ENCODE assay signal across 8 mouse cellular contexts in the genomic region with DNA sequence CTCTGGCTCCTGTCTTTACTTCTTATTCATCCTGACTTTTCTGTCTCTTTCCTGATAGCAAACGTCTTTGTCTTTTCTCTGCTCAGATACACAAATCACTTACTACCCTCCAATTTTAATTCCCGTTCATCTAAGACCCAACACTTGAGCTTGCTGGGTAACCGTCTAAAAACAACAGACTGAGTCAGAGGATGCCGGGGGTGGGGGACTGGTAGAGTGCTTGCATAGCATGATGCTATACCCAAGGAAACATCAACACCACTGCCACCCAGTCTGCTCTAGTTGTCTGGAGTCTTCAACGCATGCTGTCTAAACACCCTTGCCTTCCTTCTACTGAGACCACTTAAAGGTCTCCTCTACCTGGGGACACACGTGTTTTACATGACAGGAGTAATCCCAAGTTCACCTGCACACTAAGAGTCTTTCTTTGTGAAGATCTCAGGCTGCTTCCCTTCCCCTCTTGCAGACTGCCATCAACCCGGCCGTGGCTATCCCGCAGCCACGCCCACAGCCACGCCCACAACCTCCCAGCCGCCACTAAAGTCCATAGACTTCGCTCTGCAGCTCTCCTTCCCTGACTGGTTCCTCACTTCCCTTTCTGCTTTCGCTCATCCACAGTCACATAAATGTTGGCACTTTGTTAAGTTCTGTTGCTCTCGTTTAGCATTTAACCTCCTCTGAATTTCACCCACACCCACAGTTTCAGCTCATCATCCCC. TPM values are rescaled to one million over a fixed set of nuclear protein-coding genes. Genes with fewer than 3 reads are reported as not detected.
DNase-seq lines count a peak whose midpoint lies in the region; ATAC-seq lines count a peak whose summit lies in the region.

No protein-coding gene starts in this region.

- no peak overlapping the region for H3K27ac ChIP-seq in forebrain, embryonic 13.5 days
- H3K27ac ChIP-seq in hindbrain, embryonic 10.5 days, result no peak overlapping the region
- no peak overlapping the region for H3K27ac ChIP-seq in limb, embryonic 11.5 days (replicated peaks; ENCODE audit: low read depth, low read length)

- ATAC-seq in forebrain, embryonic 13.5 days, result 0 out of 2 replicates have a peak, but pooled peaks have one; percentile 57
- no peak for ATAC-seq in limb, embryonic 11.5 days (ENCODE audit: insufficient number of reproducible peaks, low FRiP score, low TSS enrichment, low read depth)

- no peaks in the 10 kb centered on the region for H3K27me3 ChIP-seq in forebrain, embryonic 13.5 days
- H3K27me3 ChIP-seq in hindbrain, embryonic 10.5 days (ENCODE audit: insufficient read depth, poor library complexity, severe bottlenecking), result peaks cover 21% of the 10 kb centered on the region
- no peaks in the 10 kb centered on the region for H3K27me3 ChIP-seq in limb, embryonic 11.5 days (ENCODE audit: control insufficient read depth, insufficient read depth, low read length)

- 11% methylated on average over 15 of the region's 15 CpGs for WGBS in forebrain, embryonic 13.5 days
- WGBS in hindbrain, embryonic 10.5 days, result 14% methylated on average over 15 of the region's 15 CpGs
- 13% methylated on average over 15 of the region's 15 CpGs for WGBS in limb, embryonic 11.5 days

- H3K4me2 ChIP-seq in forebrain, embryonic 13.5 days, result peak overlapping the region; percentile 54
- H3K4me2 ChIP-seq in limb, embryonic 11.5 days (ENCODE audit: low read depth, severe bottlenecking), result peak overlapping the region; percentile 29

- peaks cover 4% of the 10 kb centered on the region for H3K4me1 ChIP-seq in forebrain, embryonic 13.5 days
- H3K4me1 ChIP-seq in hindbrain, embryonic 10.5 days (replicated peaks), result peaks cover 20% of the 10 kb centered on the region
- H3K4me1 ChIP-seq in limb, embryonic 11.5 days (ENCODE audit: control insufficient read depth, insufficient read depth, low read length), result no peaks in the 10 kb centered on the region

- peak overlapping the region; percentile 22 for H3K4me3 ChIP-seq in forebrain, embryonic 13.5 days
- H3K4me3 ChIP-seq in hindbrain, embryonic 10.5 days, result peak overlapping the region; percentile 45
- peak overlapping the region; percentile 9; the same call in 1 of the 2 replicates for H3K4me3 ChIP-seq in limb, embryonic 11.5 days (ENCODE audit: low read depth, low read length)

- no peaks in the 10 kb centered on the region for H3K9me3 ChIP-seq in forebrain, embryonic 13.5 days (replicated peaks)
- no peaks in the 10 kb centered on the region for H3K9me3 ChIP-seq in hindbrain, embryonic 10.5 days
- no peaks in the 10 kb centered on the region for H3K9me3 ChIP-seq in limb, embryonic 11.5 days (ENCODE audit: control insufficient read depth, low read length)

- no peak overlapping the region for H3K9ac ChIP-seq in forebrain, embryonic 13.5 days
- peak overlapping the region; percentile 3; the same call in 1 of the 2 replicates for H3K9ac ChIP-seq in limb, embryonic 11.5 days (ENCODE audit: low read length)

- DNase-seq in B cell, adult 2 months, result peak; percentile 50 to 58
- peak; percentile 76 for DNase-seq in adrenal gland, adult 2 months
- DNase-seq in hindbrain, embryonic 10.5 days (ENCODE audit: low spot score), result peak; percentile 79
- DNase-seq in limb, embryonic 11.5 days (ENCODE audit: low spot score), result peak; percentile 86
- DNase-seq in mesoderm, embryonic 11.5 days (ENCODE audit: low read depth, low spot score), result peak; percentile 63
- peak; percentile 36 to 45 for DNase-seq in spleen, postnatal 36 days (ENCODE audit: low spot score in 2 of 2)
- no peak for DNase-seq in layer of hippocampus, adult 18-20 months (ENCODE audit: low spot score in 2 of 2)

- no peaks in the 10 kb centered on the region for H3K36me3 ChIP-seq in forebrain, embryonic 13.5 days (ENCODE audit: poor library complexity, severe bottlenecking)
- no peaks in the 10 kb centered on the region for H3K36me3 ChIP-seq in hindbrain, embryonic 10.5 days
- H3K36me3 ChIP-seq in limb, embryonic 11.5 days (ENCODE audit: control insufficient read depth, insufficient read depth, low read length), result no peaks in the 10 kb centered on the region

RNA-seq across cellular contexts. Expression of a gene that starts 17.5 kb away (rescaled TPM):
- 1 to 10 TPM in 1 of 2 experiments, under 1 TPM in 1; 0.63 to 1.5 TPM for total RNA-seq in adrenal gland, adult 2 months (2021)
- polyA plus RNA-seq in adrenal gland, adult 2 months (2012; rRNA removed), result 1.6 and 2.2 TPM in 2 replicates
- 1.4 and 1.8 TPM in 2 replicates for polyA plus RNA-seq in forebrain, embryonic 13.5 days (2015; fragmentation: Nextera tagmentation; extraction: Ambion mirVana)
- polyA plus RNA-seq in hindbrain, embryonic 10.5 days (2016; fragmentation: Nextera tagmentation; extraction: Ambion mirVana), result 0.70 and 1.1 TPM in 2 replicates
- 0.30 and 0.35 TPM in 2 replicates for polyA plus RNA-seq in limb, embryonic 11.5 days (2014; fragmentation: Nextera tagmentation; extraction: Ambion mirVana)
- 1 to 10 TPM; 1.6 to 1.9 TPM for total RNA-seq in layer of hippocampus, adult 18-20 months (2021)

Comparison
In these comparisons a context has a peak if more than half of its experiments do, and no peak if none do; other contexts are left out.
1. DNase-seq: peak in B cell, adult 2 months (2 of 2), adrenal gland, adult 2 months (single experiment), hindbrain, embryonic 10.5 days (single experiment), limb, embryonic 11.5 days (single experiment), mesoderm, embryonic 11.5 days (single experiment) and spleen, postnatal 36 days (2 of 2); none in layer of hippocampus, adult 18-20 months (0 of 2).
2. Peak in every context shown above with its lines, with median percentiles within 50 percentile points of each other: H3K4me3 ChIP-seq.